Mouse (Mus musculus): Measurements from ENCODE around the gene Mapk1. TPM values are rescaled to one million over a fixed set of nuclear protein-coding genes. Genes with fewer than 3 reads are reported as not detected.

The Mapk1 gene
- polyA plus RNA-seq, 1 experiment: 66.7 TPM

- no peak overlapping the region for H3ac ChIP-seq (ENCODE audit: control insufficient read depth, insufficient read length)
- TF ChIP-seq POLR2AphosphoS2 (IDR thresholded peaks at IDR 0.05; ENCODE audit: insufficient read length, low read depth) (no peak), E2F4 (IDR thresholded peaks at IDR 0.05; ENCODE audit: insufficient read depth) (no peak), CEBPB (IDR thresholded peaks at IDR 0.05; ENCODE audit: insufficient read depth, poor library complexity, severe bottlenecking) (peak; percentile 72), TCF12 (IDR thresholded peaks at IDR 0.05; ENCODE audit: insufficient read depth, poor library complexity, severe bottlenecking) (no peak), MAX (IDR thresholded peaks at IDR 0.05; ENCODE audit: low read depth) (no peak), POLR2A (IDR thresholded peaks at IDR 0.05; ENCODE audit: insufficient read length, low read depth) (no peak), TCF3 (IDR thresholded peaks at IDR 0.05; ENCODE audit: insufficient read length, low read depth) (no peak), MYOG (IDR thresholded peaks at IDR 0.05; ENCODE audit: control insufficient read depth in 1 of 3, insufficient read depth in 1 of 3, insufficient read length in 2 of 3, low read depth in 2 of 3) (no peak), USF1 (IDR thresholded peaks at IDR 0.05; ENCODE audit: low read depth) (no peak), MYOD1 (IDR thresholded peaks at IDR 0.05; ENCODE audit: control insufficient read depth in 1 of 3, insufficient read length in 2 of 3, low read depth in 2 of 3) (peak in 1 of 3 experiments; percentile 33), SRF (IDR thresholded peaks at IDR 0.05; ENCODE audit: control insufficient read depth, insufficient read length, low read depth) (no peak), REST (IDR thresholded peaks at IDR 0.05; ENCODE audit: insufficient read depth, insufficient read length) (no peak)
- no peak overlapping the region for H3K4me2 ChIP-seq (ENCODE audit: low read depth)
- peaks cover 36% of the 10 kb centered on the region for H3K36me3 ChIP-seq (ENCODE audit: control insufficient read depth, insufficient read depth)
- H3K27me3 ChIP-seq (ENCODE audit: control insufficient read depth, insufficient read depth, insufficient read length): no peaks in the 10 kb centered on the region
- H3K79me2 ChIP-seq (ENCODE audit: control insufficient read depth, insufficient read depth): peaks cover 19% of the 10 kb centered on the region
- H3K4me3 ChIP-seq: no peak overlapping the region
Measured at GRCm38 (mm10) chr16:17024469-17025148, 41.4 kb downstream of the Mapk1 start.

DNA sequence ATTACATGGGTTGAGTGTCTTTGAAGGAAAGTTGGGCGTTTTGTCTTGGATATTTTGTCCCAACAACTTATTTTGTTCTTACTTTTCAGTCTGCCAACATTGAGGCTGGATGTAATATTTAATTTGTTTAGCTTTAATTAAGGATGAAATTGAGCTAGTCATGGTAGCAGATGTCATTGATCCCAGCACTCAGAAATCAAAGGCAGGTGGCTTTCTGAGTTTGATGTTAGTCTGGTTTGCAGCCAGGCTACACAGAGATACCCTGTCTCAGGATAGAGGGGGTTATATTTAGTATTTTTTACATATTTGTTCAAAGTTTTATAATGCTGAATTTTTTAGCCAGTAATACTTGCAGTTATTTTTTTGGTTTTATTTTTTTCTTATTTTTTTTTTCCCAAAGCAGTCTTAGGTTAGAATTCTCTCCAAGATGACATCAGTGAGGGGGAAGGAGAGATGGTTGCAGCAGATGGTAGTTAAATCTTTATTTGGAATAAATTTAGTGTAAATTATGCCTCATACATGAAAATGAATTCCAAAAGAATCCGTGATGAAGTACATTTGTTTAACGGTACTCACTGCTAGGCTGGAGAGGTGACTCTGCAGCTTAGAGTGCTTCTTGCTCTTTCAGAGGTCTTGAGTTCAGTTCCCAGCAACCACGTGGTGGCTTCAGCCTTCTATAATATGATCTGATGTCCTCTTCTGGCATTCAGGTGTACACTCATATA is 47.0 kb downstream of the Mapk1 start:
- Histone ChIP-seq H3K27me3 (ENCODE audit: control insufficient read depth, insufficient read depth, insufficient read length) (no peaks in the 10 kb centered on the region), H3K79me2 (ENCODE audit: control insufficient read depth, insufficient read depth) (no peaks in the 10 kb centered on the region), H3ac (ENCODE audit: control insufficient read depth, insufficient read length) (no peak overlapping the region), H3K4me2 (ENCODE audit: low read depth) (no peak overlapping the region), H3K4me3 (no peak overlapping the region), H3K36me3 (ENCODE audit: control insufficient read depth, insufficient read depth) (peaks cover 43% of the 10 kb centered on the region)
- TF ChIP-seq MAX (IDR thresholded peaks at IDR 0.05; ENCODE audit: low read depth): no peak
- TF ChIP-seq REST (IDR thresholded peaks at IDR 0.05; ENCODE audit: insufficient read depth, insufficient read length): no peak
- TF ChIP-seq SRF (IDR thresholded peaks at IDR 0.05; ENCODE audit: control insufficient read depth, insufficient read length, low read depth): no peak
- no peak for TF ChIP-seq TCF12 (IDR thresholded peaks at IDR 0.05; ENCODE audit: insufficient read depth, poor library complexity, severe bottlenecking)
- TF ChIP-seq USF1 (IDR thresholded peaks at IDR 0.05; ENCODE audit: low read depth): no peak
- TF ChIP-seq POLR2A (IDR thresholded peaks at IDR 0.05; ENCODE audit: insufficient read length, low read depth): no peak
- no peak for TF ChIP-seq E2F4 (IDR thresholded peaks at IDR 0.05; ENCODE audit: insufficient read depth)
- TF ChIP-seq CEBPB (IDR thresholded peaks at IDR 0.05; ENCODE audit: insufficient read depth, poor library complexity, severe bottlenecking): no peak
- no peak for TF ChIP-seq MYOD1 (IDR thresholded peaks at IDR 0.05; ENCODE audit: control insufficient read depth in 1 of 3, insufficient read length in 2 of 3, low read depth in 2 of 3)
- no peak for TF ChIP-seq POLR2AphosphoS2 (IDR thresholded peaks at IDR 0.05; ENCODE audit: insufficient read length, low read depth)
- no peak for TF ChIP-seq TCF3 (IDR thresholded peaks at IDR 0.05; ENCODE audit: insufficient read length, low read depth)

DNA sequence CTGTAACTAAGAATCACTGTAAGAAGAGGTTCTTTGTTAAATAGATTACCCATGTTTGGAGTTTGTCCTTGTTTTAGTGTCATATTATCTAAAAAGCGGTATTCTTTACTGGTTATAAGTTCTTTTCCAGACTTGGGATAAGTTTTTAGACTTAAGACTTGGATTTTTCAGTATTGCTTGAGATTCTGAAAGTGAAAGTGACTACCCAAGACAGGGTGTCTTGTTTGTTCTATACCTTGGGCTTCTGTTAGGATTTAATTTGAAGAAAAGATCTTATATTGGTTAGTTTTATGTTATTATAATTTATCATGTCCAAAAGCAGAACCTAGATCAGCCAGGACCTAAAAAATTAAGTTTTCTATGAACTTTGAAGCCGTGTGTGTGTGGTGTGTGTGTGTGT is 50.6 kb downstream of the Mapk1 start:
- no peak overlapping the region for H3ac ChIP-seq (ENCODE audit: control insufficient read depth, insufficient read length)
- TF ChIP-seq TCF12 (IDR thresholded peaks at IDR 0.05; ENCODE audit: insufficient read depth, poor library complexity, severe bottlenecking) (no peak), POLR2AphosphoS2 (IDR thresholded peaks at IDR 0.05; ENCODE audit: insufficient read length, low read depth) (no peak), USF1 (IDR thresholded peaks at IDR 0.05; ENCODE audit: low read depth) (no peak), REST (IDR thresholded peaks at IDR 0.05; ENCODE audit: insufficient read depth, insufficient read length) (no peak), POLR2A (IDR thresholded peaks at IDR 0.05; ENCODE audit: insufficient read length, low read depth) (no peak), CEBPB (IDR thresholded peaks at IDR 0.05; ENCODE audit: insufficient read depth, poor library complexity, severe bottlenecking) (no peak), MYOD1 (IDR thresholded peaks at IDR 0.05; ENCODE audit: control insufficient read depth in 1 of 3, insufficient read length in 2 of 3, low read depth in 2 of 3) (no peak), MAX (IDR thresholded peaks at IDR 0.05; ENCODE audit: low read depth) (no peak)
- H3K27me3 ChIP-seq (ENCODE audit: control insufficient read depth, insufficient read depth, insufficient read length): no peaks in the 10 kb centered on the region
- H3K36me3 ChIP-seq (ENCODE audit: control insufficient read depth, insufficient read depth): peaks cover 53% of the 10 kb centered on the region
- H3K4me3 ChIP-seq: no peak overlapping the region
- H3K4me2 ChIP-seq (ENCODE audit: low read depth): no peak overlapping the region
- no peaks in the 10 kb centered on the region for H3K79me2 ChIP-seq (ENCODE audit: control insufficient read depth, insufficient read depth)

DNA sequence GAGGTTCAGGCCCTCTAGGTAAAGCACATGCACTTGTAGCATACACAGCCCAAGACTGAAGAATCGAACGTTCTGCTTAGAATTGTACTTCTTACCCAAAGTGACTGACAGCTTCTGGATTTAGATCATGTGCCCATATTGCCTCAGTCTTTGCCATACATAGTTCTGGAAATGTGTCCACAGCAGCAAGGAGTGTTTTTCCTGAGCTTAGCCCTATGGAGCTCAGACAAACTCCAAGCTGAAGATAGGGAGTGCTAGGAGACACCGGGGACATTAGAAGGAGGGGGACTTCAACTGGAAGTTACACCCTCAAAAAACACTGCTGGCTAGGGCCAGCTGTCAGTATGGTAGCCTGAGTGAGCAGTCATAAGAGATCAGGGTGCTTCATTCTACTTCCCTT is 57.5 kb downstream of the Mapk1 start:
- Histone ChIP-seq H3K79me2 (ENCODE audit: control insufficient read depth, insufficient read depth) (no peaks in the 10 kb centered on the region), H3K4me2 (ENCODE audit: low read depth) (no peak overlapping the region), H3K27me3 (ENCODE audit: control insufficient read depth, insufficient read depth, insufficient read length) (no peaks in the 10 kb centered on the region), H3K4me3 (no peak overlapping the region), H3K36me3 (ENCODE audit: control insufficient read depth, insufficient read depth) (peaks cover 35% of the 10 kb centered on the region), H3ac (ENCODE audit: control insufficient read depth, insufficient read length) (no peak overlapping the region)
- no peak for TF ChIP-seq TCF12 (IDR thresholded peaks at IDR 0.05; ENCODE audit: insufficient read depth, poor library complexity, severe bottlenecking)
- TF ChIP-seq MAX (IDR thresholded peaks at IDR 0.05; ENCODE audit: low read depth): no peak
- TF ChIP-seq CEBPB (IDR thresholded peaks at IDR 0.05; ENCODE audit: insufficient read depth, poor library complexity, severe bottlenecking): no peak
- TF ChIP-seq REST (IDR thresholded peaks at IDR 0.05; ENCODE audit: insufficient read depth, insufficient read length): no peak
- no peak for TF ChIP-seq SRF (IDR thresholded peaks at IDR 0.05; ENCODE audit: control insufficient read depth, insufficient read length, low read depth)
- no peak for TF ChIP-seq POLR2AphosphoS2 (IDR thresholded peaks at IDR 0.05; ENCODE audit: insufficient read length, low read depth)
- TF ChIP-seq MYOD1 (IDR thresholded peaks at IDR 0.05; ENCODE audit: control insufficient read depth in 1 of 3, insufficient read length in 2 of 3, low read depth in 2 of 3): no peak

All from myocyte (in vitro differentiated cells).